Mouse (Mus musculus) heart, adult 2 months (tissue): Measurements from ENCODE around the gene Fosl1. TPM values are rescaled to one million over a fixed set of nuclear protein-coding genes. Genes with fewer than 3 reads are reported as not detected.

Experiments
- DNase-seq, 2 experiments: peaks; one replicate each; pipeline ENCODE4 v3.0.0; 2021
- H3K27ac ChIP-seq: fragments of 200-600 bp; 2 replicates; pipeline ENCODE4 v1.8.1; 2022
- H3K27me3 ChIP-seq: fragments of 200-500 bp; 2 replicates; pipeline ENCODE4 v1.6.1; 2012; ENCODE audit warnings: mild to moderate bottlenecking, low read length, inconsistent platforms, mixed read lengths; ENCODE audit not compliant: control insufficient read depth, insufficient read depth
- H3K36me3 ChIP-seq: fragments of 200-500 bp; 2 replicates; pipeline ENCODE4 v1.6.1; 2012; ENCODE audit warnings: low read length, inconsistent platforms; ENCODE audit not compliant: control insufficient read depth, insufficient read depth
- H3K4me1 ChIP-seq: fragments of 200-500 bp; 2 replicates; pipeline ENCODE4 v1.6.1; 2011; ENCODE audit warnings: low read length; ENCODE audit not compliant: control insufficient read depth, insufficient read depth
- H3K4me3 ChIP-seq: fragments of 200-600 bp; 2 replicates; pipeline ENCODE4 v1.8.1; 2022
- H3K79me2 ChIP-seq: fragments of 200-500 bp; replicated peaks from 2 replicates; pipeline ENCODE4 v1.6.1; 2012; ENCODE audit warnings: mild to moderate bottlenecking, inconsistent platforms, low read length, moderate library complexity, mixed read lengths; ENCODE audit not compliant: control insufficient read depth, insufficient read depth
- H3K9ac ChIP-seq: fragments of 200-500 bp; 2 replicates; pipeline ENCODE4 v1.6.1; 2012; ENCODE audit warnings: low read depth, mild to moderate bottlenecking, control low read depth, inconsistent platforms, low read length, mixed read lengths
- CTCF ChIP-seq: fragments of 200-600 bp; IDR thresholded peaks from 2 replicates; pipeline ENCODE4 v1.8.1; 2022; ENCODE audit warnings: antibody characterized with exemption, mild to moderate bottlenecking, moderate library complexity
- EP300 ChIP-seq: fragments of 200-500 bp; IDR thresholded peaks from 2 replicates; pipeline ENCODE4 v1.6.1; 2011; ENCODE audit warnings: low read depth, low read length, control low read depth; ENCODE audit not compliant: insufficient read depth
- POLR2A ChIP-seq: fragments of 200-500 bp; IDR thresholded peaks from 2 replicates; pipeline ENCODE4 v1.6.1; 2011; ENCODE audit warnings: mild to moderate bottlenecking, low read depth, low read length, control low read depth; ENCODE audit not compliant: insufficient read depth
- WGBS: fragments of 180-500 bp; shearing (Covaris S2); methylation state at CpG from one replicate; pipeline ENCODE4 v1.1.7; 2018; 5-methylcytosine and 5-hydroxymethylcytosine counted together
- intact Hi-C: fragments of 180-260 bp; cut with DNase I; formaldehyde crosslinking; loops from one replicate; pipeline ENCODE4 v1.15.1; 2025
- polyA plus RNA-seq: library from polyadenylated mRNA; depleted of rRNA; stranded (reverse); fragments of >200 nt; gene quantifications from 2 replicates; pipeline ENCODE4 v1.2.3, GENCODE M21; 2012
- total RNA-seq, 2 experiments: library from RNA; stranded (reverse); gene quantifications; 2 replicates each; pipeline ENCODE4 v1.2.3; 2021

The Fosl1 gene
- total and polyA plus RNA-seq, 3 experiments = not detected

DNA sequence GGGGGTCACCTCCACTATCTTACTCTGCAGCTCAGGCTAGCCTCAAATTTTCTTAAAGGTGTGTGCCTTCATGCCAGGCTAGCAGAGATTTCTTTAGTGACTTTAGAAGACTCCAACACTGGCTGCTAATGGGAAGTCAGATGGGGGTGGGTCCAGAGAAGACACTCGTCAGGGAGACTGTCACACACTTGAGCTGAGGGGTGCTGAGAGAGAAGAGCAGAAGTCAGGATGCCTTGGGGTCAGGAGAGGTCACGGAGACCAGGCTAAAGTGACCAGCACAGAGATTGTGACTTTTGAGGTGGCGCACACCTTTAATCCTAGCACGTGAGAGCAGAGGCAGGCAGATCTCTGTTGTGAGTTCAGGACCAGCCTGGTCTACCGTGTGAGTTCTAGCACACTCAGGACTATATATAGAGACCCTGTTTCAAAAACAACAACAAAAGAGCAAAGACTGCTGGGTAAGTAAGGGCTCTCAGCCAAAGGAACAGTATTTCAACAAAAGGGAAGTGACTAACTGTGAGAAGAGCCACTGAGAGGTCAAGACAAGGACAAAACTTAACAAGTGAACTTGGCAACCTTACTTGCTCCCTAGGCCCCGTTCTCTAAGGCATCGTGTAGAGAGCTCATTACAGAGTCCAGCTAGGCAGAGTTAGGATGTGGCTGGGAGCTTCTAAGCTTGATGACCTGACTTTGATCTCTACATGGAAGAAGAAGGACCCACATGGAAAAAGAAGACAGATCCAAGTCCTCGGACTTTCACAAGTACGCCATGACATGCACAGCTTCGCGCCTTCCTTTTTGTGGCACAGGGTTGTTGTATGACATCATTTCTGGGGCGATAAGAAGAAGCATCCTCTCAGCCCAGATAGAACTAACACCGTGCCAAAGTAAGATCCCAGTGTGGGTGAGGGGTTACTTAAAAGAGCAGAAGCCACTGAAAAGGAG, 39.0 kb upstream of the Fosl1 start:
- H3K4me3 ChIP-seq = no peak overlapping the region
- TF ChIP-seq POLR2A (peak; percentile 84), EP300 (peak; percentile 28; the same call in 1 of the 2 replicates), CTCF (no peak)
- intact Hi-C loops = no loop called here
- peak overlapping the region; percentile 12; the same call in 1 of the 2 replicates for H3K9ac ChIP-seq
- H3K27me3 ChIP-seq = no peaks in the 10 kb centered on the region
- H3K27ac ChIP-seq = peak overlapping the region; percentile 96
- peak in 1 of 2 experiments; percentile 58 for DNase-seq
- WGBS = 25% methylated on average over 13 of the region's 13 CpGs
- H3K4me1 ChIP-seq = peaks cover 19% of the 10 kb centered on the region
- H3K79me2 ChIP-seq = no peaks in the 10 kb centered on the region
- H3K36me3 ChIP-seq = peaks cover 4% of the 10 kb centered on the region; the same call in 1 of the 2 replicates

DNA sequence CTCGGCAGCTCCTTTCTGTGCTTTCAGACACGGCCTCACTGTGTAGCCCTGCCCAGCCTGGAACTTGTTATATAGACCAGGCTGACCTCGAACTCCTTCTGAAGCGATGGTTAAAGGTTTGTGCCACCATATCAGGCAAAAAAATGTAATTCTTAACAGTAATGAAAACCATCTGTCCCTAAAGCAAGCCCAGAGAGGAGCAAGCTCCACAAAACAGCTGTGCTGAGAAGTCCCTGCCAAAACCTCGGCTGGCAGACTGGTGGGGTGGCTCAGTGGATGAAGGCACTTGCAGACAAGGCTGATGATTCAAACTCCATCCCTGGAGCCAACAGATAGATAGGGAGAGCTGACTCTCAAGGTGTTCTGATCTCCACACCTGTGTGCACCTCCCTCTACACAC, 38.3 kb upstream of the Fosl1 start:
- peaks cover 4% of the 10 kb centered on the region; the same call in 1 of the 2 replicates for H3K36me3 ChIP-seq
- intact Hi-C loops = no loop called here
- DNase-seq = peak; percentile 55 to 67
- H3K9ac ChIP-seq = peak overlapping the region; percentile 12; the same call in 1 of the 2 replicates
- no peak for TF ChIP-seq CTCF
- TF ChIP-seq POLR2A = peak; percentile 25; the same call in 1 of the 2 replicates
- peak overlapping the region; percentile 96 for H3K27ac ChIP-seq
- no peaks in the 10 kb centered on the region for H3K27me3 ChIP-seq
- H3K4me1 ChIP-seq = peaks cover 21% of the 10 kb centered on the region
- H3K4me3 ChIP-seq = no peak overlapping the region
- no peaks in the 10 kb centered on the region for H3K79me2 ChIP-seq
- WGBS = 45% methylated on average over 5 of the region's 5 CpGs

DNA sequence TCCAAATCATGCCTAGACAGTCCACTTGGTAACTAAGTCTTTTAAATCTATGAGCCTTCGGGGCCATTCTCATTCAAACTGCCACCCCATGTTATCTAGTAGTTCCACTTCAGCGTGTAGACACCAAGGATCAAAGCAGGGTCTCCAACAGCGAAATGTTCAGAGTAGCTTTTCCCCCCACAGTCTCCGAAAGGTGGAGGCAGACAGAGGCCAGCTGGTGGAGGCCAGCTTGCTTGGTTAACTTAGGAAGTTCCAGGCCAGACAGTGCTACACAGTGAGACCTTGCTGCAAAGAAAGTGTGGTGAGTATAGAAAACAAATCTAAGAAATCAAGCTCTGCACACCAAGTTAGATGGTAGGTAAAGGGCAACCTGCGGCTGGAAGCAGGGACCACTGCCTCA, 36.7 kb upstream of the Fosl1 start:
- H3K36me3 ChIP-seq = peaks cover 4% of the 10 kb centered on the region; the same call in 1 of the 2 replicates
- no peak overlapping the region for H3K4me3 ChIP-seq
- no peak for DNase-seq
- H3K27ac ChIP-seq = no peak overlapping the region
- WGBS = 91% methylated on average over 5 of the region's 5 CpGs
- intact Hi-C loops = no loop called here
- H3K4me1 ChIP-seq = peaks cover 27% of the 10 kb centered on the region
- no peaks in the 10 kb centered on the region for H3K27me3 ChIP-seq
- no peak overlapping the region for H3K9ac ChIP-seq
- no peaks in the 10 kb centered on the region for H3K79me2 ChIP-seq
- TF ChIP-seq POLR2A = no peak
- TF ChIP-seq CTCF = no peak
- no peak for TF ChIP-seq EP300

DNA sequence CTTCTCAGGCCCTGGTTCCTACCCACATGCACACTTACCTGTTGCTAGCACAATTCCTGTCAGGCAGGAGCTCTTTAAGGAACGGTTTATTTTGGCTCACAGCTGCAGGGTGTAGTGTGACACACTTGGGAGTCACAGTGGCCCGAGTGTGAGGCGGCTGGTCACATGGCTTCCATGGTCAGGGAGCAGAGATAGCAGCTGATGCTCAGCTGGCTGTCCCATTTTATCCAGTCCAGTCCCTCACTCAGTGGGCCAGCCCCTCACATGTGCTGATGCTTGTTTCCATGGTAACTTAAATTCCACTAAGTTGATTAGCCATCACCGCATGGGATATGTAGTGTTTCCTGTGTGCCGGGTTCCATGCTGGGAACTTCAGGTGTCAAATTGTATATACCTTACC, 35.4 kb upstream of the Fosl1 start:
- Histone ChIP-seq H3K36me3 (peaks cover 4% of the 10 kb centered on the region; the same call in 1 of the 2 replicates), H3K4me3 (no peak overlapping the region), H3K9ac (0 out of 2 replicates have a peak overlapping the region, but pooled peaks have one; percentile 1), H3K4me1 (peaks cover 27% of the 10 kb centered on the region), H3K27me3 (no peaks in the 10 kb centered on the region), H3K79me2 (no peaks in the 10 kb centered on the region), H3K27ac (peak overlapping the region; percentile 53)
- 42% methylated on average over 5 of the region's 5 CpGs for WGBS
- peak in 1 of 2 experiments; percentile 48 for DNase-seq
- intact Hi-C loops = no loop called here
- TF ChIP-seq EP300 = 0 out of 2 replicates have a peak, but pooled peaks have one; percentile 7
- no peak for TF ChIP-seq CTCF

DNA sequence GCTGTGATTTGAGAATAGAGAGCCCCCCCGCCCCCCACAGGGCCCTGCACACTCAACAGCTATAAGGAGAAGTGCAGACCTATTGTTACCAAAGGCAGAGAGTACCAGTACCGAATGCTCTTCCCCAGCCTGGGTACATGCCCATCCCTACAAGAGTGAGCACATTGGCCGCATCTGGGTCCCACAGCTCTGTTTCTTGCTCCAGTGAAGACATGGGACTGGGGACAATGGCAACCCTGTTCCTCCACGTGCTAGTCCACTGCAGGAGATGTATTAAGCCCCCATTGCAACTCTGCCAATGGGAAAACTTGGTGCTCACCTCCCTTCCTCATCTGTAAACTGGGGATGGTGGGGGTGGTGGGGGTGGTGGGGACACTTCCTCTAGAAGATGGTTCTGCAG, 33.5 kb upstream of the Fosl1 start:
- H3K9ac ChIP-seq = no peak overlapping the region
- H3K4me1 ChIP-seq = peaks cover 21% of the 10 kb centered on the region
- 77% methylated on average over 4 of the region's 4 CpGs for WGBS
- peaks cover 11% of the 10 kb centered on the region; the same call in 1 of the 2 replicates for H3K36me3 ChIP-seq
- TF ChIP-seq EP300 = no peak
- no peak for TF ChIP-seq CTCF
- no peak for TF ChIP-seq POLR2A
- no peaks in the 10 kb centered on the region for H3K27me3 ChIP-seq
- H3K4me3 ChIP-seq = no peak overlapping the region
- H3K27ac ChIP-seq = peak overlapping the region; percentile 89
- DNase-seq = no peak
- intact Hi-C loops = no loop called here
- no peaks in the 10 kb centered on the region for H3K79me2 ChIP-seq

DNA sequence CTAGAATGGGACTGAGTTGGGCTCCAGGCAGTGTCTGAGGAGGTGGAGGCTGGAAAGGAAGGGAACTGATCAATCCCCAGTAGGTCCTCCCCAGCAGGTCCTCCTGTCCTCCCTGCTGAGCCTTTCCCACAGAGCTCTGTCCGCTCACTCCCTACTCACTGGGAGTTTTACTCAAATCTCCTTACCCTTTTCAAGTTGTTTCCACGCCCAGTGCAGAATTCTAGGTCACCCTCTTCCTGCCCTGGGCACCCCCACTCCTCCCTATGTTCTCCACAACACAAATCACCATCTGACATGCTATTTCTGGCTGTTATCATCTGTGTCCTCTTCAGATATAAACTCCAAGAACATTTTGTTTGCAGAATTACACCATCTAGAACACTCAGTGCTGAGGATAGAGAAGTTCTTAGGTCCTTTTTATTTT, 32.8 kb upstream of the Fosl1 start:
- DNase-seq = peak; percentile 70 to 74
- Histone ChIP-seq H3K9ac (peak overlapping the region; percentile 26), H3K36me3 (peaks cover 9% of the 10 kb centered on the region; the same call in 1 of the 2 replicates), H3K79me2 (no peaks in the 10 kb centered on the region), H3K27me3 (no peaks in the 10 kb centered on the region), H3K4me3 (no peak overlapping the region; the same call in 1 of the 2 replicates), H3K27ac (peak overlapping the region; percentile 89), H3K4me1 (peaks cover 18% of the 10 kb centered on the region)
- intact Hi-C loops = no loop called here
- 46% methylated on average over 2 of the region's 2 CpGs for whole genome bisulfite sequencing
- TF ChIP-seq EP300 (peak; percentile 74; the same call in 1 of the 2 replicates), POLR2A (peak; percentile 96), CTCF (no peak)
